ENCODE assay signal across 8 mouse cellular contexts in the genomic region with DNA sequence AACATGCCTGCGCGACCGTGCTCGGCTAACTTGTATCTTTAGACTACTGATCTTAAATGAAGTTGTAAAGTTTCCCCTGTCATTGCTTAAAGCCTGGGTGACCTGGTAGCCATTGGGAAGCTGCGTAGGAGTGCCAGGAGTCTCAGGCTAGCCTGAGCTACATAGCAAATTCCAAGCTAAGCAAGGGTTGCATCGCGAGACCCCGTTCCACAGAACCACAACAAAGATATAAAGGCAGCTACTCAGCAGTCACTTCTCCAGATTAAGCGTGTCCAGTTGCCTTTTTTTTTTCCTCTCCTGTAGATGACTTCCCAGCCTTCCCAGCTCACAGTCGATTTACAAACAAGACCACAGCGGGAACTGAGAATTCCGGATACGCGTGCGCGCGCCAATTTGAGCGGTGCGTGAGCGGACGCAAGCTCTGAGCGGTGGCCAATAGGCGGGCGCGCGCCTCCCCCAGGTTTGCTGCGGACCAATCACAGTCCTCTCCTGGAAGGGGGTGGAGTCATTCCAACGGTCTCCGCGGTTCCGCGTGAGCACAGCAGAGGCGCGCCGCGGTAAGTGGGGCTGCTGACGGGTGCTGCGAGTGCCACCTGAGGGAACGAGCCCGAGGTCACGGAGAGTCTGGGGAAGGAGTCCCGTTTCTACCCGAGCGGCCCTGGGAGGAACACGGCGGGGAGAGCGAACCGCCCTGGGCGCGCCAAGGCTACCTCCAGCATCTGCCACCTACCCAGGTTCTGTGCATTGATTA. TPM values are rescaled to one million over a fixed set of nuclear protein-coding genes. Genes with fewer than 3 reads are reported as not detected.
A peak's percentile ranks its signal among the peaks of the same experiment; 100 is the strongest.
DNase-seq lines count a peak whose midpoint lies in the region; ATAC-seq lines count a peak whose summit lies in the region.

A gene (plus strand): TSS at position 513 of the 751 bp plus-strand sequence.

- peak within 1 kb of the TSS; percentile 87 for H3K4me3 ChIP-seq in brown adipose tissue, adult 24 weeks (ENCODE audit: insufficient read depth, low read depth, low read length)
- peak within 1 kb of the TSS; percentile 74 for H3K4me3 ChIP-seq in heart, embryonic 13.5 days
- peak within 1 kb of the TSS; percentile 79 for H3K4me3 ChIP-seq in liver, embryonic 12.5 days
- peak within 1 kb of the TSS; percentile 89 for H3K4me3 ChIP-seq in stomach, embryonic 15.5 days (replicated peaks)

- WGBS in heart, embryonic 13.5 days: 2% methylated on average over 50 of the region's 50 CpGs
- WGBS in liver, embryonic 12.5 days (ENCODE audit: insufficient replicate concordance): 3% methylated on average over 50 of the region's 50 CpGs
- 2% methylated on average over 50 of the region's 50 CpGs for WGBS in stomach, embryonic 15.5 days

- ATAC-seq in heart, embryonic 13.5 days (ENCODE audit: extremely low read depth, insufficient number of reproducible peaks, low FRiP score, low TSS enrichment): peak; percentile 98
- ATAC-seq in liver, embryonic 12.5 days: peak; percentile 99
- ATAC-seq in stomach, embryonic 15.5 days (ENCODE audit: insufficient read depth, low FRiP score, low read depth): peak; percentile 100

- H3K9ac ChIP-seq in heart, embryonic 13.5 days: peak within 1 kb of the TSS; percentile 85
- H3K9ac ChIP-seq in liver, embryonic 12.5 days: peak within 1 kb of the TSS; percentile 83
- peak within 1 kb of the TSS; percentile 64 for H3K9ac ChIP-seq in stomach, embryonic 15.5 days

- no peaks in the 10 kb centered on the region for H3K4me1 ChIP-seq in brown adipose tissue, adult 24 weeks (ENCODE audit: control insufficient read depth, insufficient read depth, insufficient read length, low read length)
- peaks cover 22% of the 10 kb centered on the region for H3K4me1 ChIP-seq in heart, embryonic 13.5 days
- peaks cover 24% of the 10 kb centered on the region for H3K4me1 ChIP-seq in liver, embryonic 12.5 days
- no peaks in the 10 kb centered on the region for H3K4me1 ChIP-seq in stomach, embryonic 15.5 days

- H3K36me3 ChIP-seq in heart, embryonic 13.5 days: peaks cover 11% of the 10 kb centered on the region
- peaks cover 23% of the 10 kb centered on the region for H3K36me3 ChIP-seq in liver, embryonic 12.5 days
- H3K36me3 ChIP-seq in stomach, embryonic 15.5 days: 0 out of 2 replicates have a peak, but pooled peaks cover 2% of the 10 kb centered on the region

- no peak within 1 kb of the TSS for H3K27ac ChIP-seq in brown adipose tissue, adult 24 weeks (replicated peaks; ENCODE audit: low read depth, low read length)
- H3K27ac ChIP-seq in heart, embryonic 13.5 days (replicated peaks): peak within 1 kb of the TSS; percentile 53
- peak within 1 kb of the TSS; percentile 82 for H3K27ac ChIP-seq in liver, embryonic 12.5 days
- peak within 1 kb of the TSS; percentile 70; the same call in 1 of the 2 replicates for H3K27ac ChIP-seq in stomach, embryonic 15.5 days

- H3K9me3 ChIP-seq in heart, embryonic 13.5 days: no peaks in the 10 kb centered on the region
- H3K9me3 ChIP-seq in liver, embryonic 12.5 days (replicated peaks): no peaks in the 10 kb centered on the region
- H3K9me3 ChIP-seq in stomach, embryonic 15.5 days: no peaks in the 10 kb centered on the region

- H3K27me3 ChIP-seq in heart, embryonic 13.5 days (replicated peaks): no peaks in the 10 kb centered on the region
- H3K27me3 ChIP-seq in liver, embryonic 12.5 days (replicated peaks): no peaks in the 10 kb centered on the region
- no peaks in the 10 kb centered on the region for H3K27me3 ChIP-seq in stomach, embryonic 15.5 days (replicated peaks)

- peak within 1 kb of the TSS; percentile 84 for H3K4me2 ChIP-seq in heart, embryonic 13.5 days
- H3K4me2 ChIP-seq in liver, embryonic 12.5 days: peak within 1 kb of the TSS; percentile 87
- H3K4me2 ChIP-seq in stomach, embryonic 15.5 days: peak within 1 kb of the TSS; percentile 85

- peak; percentile 97 for DNase-seq in CD4-positive, CD25-positive, alpha-beta regulatory T cell, adult 2 months (ENCODE audit: low read depth, low spot score)
- DNase-seq in fat pad, adult 2 months (ENCODE audit: extremely low read depth, low read depth, low spot score): peak; percentile 31
- peak; percentile 98 for DNase-seq in kidney, postnatal 10 days
- DNase-seq in natural killer cell, adult 2 months (ENCODE audit: low spot score in 2 of 2): peak; percentile 89 to 92

RNA-seq across cellular contexts. Expression of the gene that starts here (rescaled TPM):
- not detected in 2 replicates for polyA plus RNA-seq in brown adipose tissue, adult 24 weeks (2012; ENCODE audit: insufficient read depth, insufficient read length, missing spikeins)
- 42.5 and 51.5 TPM in 2 replicates for polyA plus RNA-seq in heart, embryonic 13.5 days (2015; fragmentation: Nextera tagmentation; extraction: Ambion mirVana)
- polyA plus RNA-seq in liver, embryonic 12.5 days (2016; fragmentation: Nextera tagmentation; extraction: Ambion mirVana): 42.6 and 43.9 TPM in 2 replicates
- polyA plus RNA-seq in stomach, embryonic 15.5 days (2015; fragmentation: Nextera tagmentation; extraction: Ambion mirVana): 33.4 and 34.0 TPM in 2 replicates

Comparison
In these comparisons a context has a peak if more than half of its experiments do, and no peak if none do; other contexts are left out.
1. RNA of the gene that starts here (polyA plus RNA-seq): 42.6 to 43.9 TPM in liver, embryonic 12.5 days, 42.5 to 51.5 TPM in heart, embryonic 13.5 days and 33.4 to 34.0 TPM in stomach, embryonic 15.5 days; not detected in brown adipose tissue, adult 24 weeks; every median in the first group is over 10 times any median in the second.
2. DNase-seq: peak in every context shown above with its lines; median percentile 98 in kidney, postnatal 10 days; 97 in CD4-positive, CD25-positive, alpha-beta regulatory T cell, adult 2 months; 90 in natural killer cell, adult 2 months; 31 in fat pad, adult 2 months.
3. Peak in every context shown above with its lines, with median percentiles within 50 percentile points of each other: H3K4me3 ChIP-seq, ATAC-seq, H3K4me2 ChIP-seq and H3K9ac ChIP-seq.